Mouse (Mus musculus) cerebellum, adult 2 months (tissue): ENCODE measurements around the gene Ift122.

ENCODE experiments used
- CTCF ChIP-seq: fragments of 200-500 bp; IDR thresholded peaks from 2 replicates; pipeline ENCODE4 v1.5.1; 2011; ENCODE audit warnings: low read depth, mild to moderate bottlenecking, control low read depth, low read length, moderate library complexity, borderline replicate concordance; ENCODE audit not compliant: insufficient read depth
- POLR2A ChIP-seq: fragments of 200-500 bp; IDR thresholded peaks from 2 replicates; pipeline ENCODE4 v1.6.1; 2011; ENCODE audit warnings: low read length, control low read depth, borderline replicate concordance; ENCODE audit not compliant: insufficient read depth

- TF ChIP-seq POLR2A (no peak), CTCF (no peak)
Observed at GRCm38 (mm10) chr6:115968086-115968485, 114.8 kb downstream of the Ift122 start.
